Mouse (Mus musculus) gastrocnemius, postnatal 25 days (tissue): Measurements from ENCODE around the gene Poc5. TPM values are rescaled to one million over a fixed set of nuclear protein-coding genes. Genes with fewer than 3 reads are reported as not detected.
A peak's percentile ranks its signal among the peaks of the same experiment; 100 is the strongest.

Source experiments
- DNase-seq: peaks from one replicate; pipeline ENCODE4 v3.0.0; 2022
- microRNA-seq, 2 experiments: library from miRNA; unstranded; fragments of <30 nt; microRNA quantifications; one replicate each; pipeline ENCODE4 v1.2.0; 2021; ENCODE audit warnings: borderline replicate concordance in 2 of 2
- total RNA-seq, 2 experiments: library from RNA; stranded (reverse); gene quantifications; 1 replicate in 1 of 2; 2 replicates in 1 of 2; pipeline ENCODE4 v1.2.3; 2021

Poc5 gene
- total RNA-seq, 2 experiments from 2014 or later: 6.0 to 6.3 TPM

DNA sequence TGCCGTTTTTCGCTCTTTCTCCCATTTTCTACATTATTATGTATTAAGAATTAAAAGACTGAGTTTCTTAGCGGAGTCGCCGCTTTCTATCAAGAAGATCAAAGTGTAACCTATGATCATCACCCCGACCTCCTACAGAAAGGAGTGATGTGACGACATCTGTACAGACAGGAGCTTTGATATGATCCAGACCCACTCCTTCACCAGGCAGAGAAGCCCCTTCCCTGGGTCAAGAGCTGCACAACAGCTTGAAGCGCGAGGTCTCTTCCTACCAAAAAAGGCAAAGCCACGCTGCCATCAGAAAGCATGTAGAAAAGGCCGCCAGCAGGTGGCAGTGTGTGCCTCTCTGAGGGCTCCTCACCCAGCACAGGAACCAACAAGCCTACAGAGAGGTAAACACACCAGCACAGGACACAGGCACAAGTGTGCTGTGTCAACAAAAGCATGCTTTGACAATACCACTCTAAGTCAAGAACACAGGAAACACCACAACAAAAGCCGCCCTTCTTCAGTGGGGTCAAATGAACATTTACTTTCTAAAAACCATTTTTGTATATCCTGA is 43.6 kb downstream of the Poc5 start:
- peak; percentile 67 for DNase-seq

DNA sequence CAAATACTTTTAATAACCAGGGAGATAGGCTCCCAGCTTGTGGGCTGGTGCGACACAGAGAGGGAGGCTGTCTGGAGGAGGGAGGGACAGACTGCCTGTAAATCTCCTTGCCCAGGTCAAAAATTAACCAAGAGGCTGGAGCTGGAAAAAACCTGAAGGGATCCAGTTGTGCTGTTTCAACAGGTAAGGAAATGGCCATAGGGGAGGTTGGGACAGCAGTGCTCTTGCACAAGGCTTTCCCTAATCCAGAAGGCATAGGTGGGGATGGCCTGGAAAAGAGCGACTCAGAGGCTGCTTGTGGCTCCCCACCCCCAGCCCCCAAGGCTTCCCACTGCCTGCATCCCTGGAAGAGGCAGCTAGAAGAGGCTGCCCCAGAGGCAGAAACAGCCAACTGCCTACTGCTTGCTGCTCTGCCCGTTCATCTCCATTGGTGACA is 44.3 kb downstream of the Poc5 start:
- DNase-seq: no peak

DNA sequence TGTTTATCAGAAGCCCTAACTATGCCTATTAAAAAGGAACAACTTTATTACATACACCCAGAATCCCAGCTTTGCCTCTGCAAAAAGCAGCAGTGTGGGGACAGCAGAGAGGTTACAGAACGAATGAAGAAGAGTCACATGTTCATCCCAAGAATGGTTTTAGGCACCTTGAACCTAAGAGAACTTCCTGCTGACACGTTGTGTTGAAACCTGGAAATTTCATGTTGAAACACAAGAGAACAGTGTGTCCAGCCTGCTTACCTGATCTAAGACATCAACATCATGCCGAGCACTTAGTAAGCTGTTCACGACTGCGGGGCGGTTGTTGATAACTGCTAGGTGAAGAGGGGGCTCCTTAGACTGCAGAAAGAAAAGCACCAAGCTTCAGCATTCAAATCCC is 44.9 kb downstream of the Poc5 start:
- DNase-seq: no peak

DNA sequence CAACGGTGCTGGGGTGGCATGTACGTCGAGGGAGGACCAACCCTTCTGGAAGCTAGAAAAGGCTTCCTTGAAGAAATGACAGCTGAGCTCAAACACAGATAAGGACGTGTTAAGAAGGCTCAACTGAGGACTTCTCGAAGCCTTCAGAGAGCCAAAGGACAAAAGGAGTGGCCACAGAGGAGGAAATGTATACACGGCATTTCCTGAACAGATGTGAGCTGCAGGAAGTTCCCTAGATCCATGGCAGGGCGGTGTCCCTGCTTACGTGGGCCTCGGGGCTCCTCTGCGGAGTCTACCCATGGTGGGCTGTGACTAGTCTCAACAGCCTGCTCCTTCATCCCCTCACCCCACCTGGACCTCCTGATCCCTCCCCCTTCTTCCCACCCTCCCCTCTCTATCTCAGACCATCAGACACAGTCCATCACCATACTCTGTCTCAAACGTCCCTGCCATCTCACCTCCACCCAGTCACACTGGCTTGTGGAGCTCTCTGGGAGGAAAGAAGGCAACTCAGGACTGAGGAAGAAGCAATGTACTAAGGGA is 45.6 kb downstream of the Poc5 start:
- DNase-seq: no peak

DNA sequence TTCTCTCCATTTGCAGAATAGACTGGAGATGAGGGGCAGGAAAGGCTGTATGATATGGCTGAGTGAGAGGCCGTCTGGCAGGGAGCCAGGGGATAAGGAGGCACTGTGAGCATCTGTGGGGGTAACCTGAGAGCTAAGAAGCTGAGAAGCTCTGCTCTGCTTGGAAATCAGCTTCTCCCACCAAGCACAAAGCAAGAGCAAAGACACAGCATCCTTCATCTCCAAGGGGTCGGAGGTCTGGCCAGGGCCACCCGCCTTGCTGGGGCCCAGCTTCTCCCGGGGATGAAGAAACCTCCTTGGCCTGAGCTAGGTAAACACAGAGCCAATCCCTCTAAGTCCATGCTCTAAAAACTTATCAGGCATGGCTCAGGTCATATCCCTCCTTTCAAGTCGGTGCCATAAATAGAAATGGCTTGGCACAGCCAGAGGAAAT is 46.8 kb downstream of the Poc5 start:
- no peak for DNase-seq

DNA sequence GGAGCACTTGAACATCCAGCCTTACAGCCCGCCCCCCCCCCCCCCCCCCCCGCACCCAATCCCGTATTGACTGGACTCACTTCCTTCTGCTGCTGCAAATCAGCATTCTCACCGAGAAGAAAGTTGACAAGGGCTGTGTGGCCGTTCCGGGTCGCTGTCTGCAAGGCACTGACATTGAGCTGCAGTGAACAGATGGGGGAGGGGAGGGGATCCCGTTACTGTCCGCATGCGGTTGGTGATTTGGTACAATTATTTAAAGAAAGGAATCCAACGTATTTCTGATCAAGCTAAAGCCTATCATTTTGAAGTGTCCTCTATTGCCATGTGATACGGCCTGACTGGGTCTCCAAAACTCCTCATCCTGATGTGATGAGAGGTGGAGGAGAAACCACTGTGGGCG is 47.7 kb downstream of the Poc5 start:
- DNase-seq: no peak

DNA sequence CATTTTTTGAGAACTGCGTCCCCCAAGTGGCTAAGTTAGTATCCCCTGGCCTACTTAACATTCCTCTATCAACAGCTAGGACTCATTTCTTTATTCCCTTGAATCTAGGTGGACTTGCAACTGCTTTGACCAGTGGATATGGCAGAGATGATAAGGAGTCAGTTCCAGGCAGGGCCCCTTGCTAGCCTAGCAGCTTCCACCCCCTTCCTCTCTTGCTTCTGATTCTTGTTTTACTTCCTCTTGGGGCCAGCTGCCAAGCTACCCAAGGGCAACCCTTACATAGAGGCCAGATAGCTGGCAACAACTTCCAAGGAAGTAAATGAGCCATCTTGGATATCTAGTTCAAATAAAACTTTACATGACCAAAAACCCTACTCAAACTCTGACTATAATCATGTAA is 48.8 kb downstream of the Poc5 start:
- DNase-seq: no peak

DNA sequence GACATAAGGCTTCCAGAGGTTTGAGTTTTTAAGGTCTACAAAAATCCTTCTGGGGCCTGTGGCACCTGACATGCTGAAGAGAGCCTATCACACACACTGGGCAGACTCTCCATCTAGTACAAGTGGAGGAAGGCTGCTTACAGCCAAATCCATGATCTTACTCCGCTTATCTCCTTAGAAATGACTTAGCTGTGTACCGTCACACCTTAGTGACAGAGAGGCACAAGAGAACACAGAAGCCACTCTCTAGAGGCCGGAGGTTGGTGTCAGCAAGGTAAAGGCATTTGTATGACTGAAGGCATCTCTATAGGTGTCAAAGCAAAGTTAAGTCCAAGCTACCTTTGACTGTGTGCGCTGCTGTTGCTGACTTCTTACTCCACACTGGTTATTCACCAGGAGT is 52.3 kb downstream of the Poc5 start:
- no peak for DNase-seq

DNA sequence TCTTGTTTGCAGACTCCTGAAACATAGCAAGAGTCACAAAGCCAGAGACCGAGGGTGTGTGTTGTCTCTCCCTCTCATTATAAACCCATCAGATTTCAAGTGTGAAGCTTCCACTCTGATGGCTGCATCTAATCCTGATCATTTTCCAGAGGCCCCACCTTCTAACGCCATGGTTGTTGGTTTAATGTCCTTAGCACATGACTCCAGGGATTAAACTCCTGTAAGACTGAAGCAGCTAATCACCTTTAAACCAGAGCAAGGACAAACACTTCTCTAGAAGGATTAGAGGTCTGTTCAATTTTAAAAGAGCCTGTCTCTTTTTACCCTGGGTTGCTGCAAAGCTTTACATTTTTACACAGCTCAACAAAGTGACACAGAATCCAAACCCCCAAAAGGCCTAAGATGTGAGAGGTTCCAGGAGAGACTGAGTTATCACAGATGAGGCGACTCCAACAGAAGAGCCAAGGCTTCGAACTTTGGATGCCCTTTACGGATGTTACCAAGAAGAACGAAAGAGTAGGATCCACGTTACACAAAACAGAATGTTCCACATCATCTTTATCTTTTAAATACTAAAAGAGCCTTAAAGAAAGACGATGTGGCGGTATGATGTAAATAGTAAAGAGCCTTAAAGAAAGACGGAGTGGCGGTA is 62.2 kb downstream of the Poc5 start:
- DNase-seq: no peak

DNA sequence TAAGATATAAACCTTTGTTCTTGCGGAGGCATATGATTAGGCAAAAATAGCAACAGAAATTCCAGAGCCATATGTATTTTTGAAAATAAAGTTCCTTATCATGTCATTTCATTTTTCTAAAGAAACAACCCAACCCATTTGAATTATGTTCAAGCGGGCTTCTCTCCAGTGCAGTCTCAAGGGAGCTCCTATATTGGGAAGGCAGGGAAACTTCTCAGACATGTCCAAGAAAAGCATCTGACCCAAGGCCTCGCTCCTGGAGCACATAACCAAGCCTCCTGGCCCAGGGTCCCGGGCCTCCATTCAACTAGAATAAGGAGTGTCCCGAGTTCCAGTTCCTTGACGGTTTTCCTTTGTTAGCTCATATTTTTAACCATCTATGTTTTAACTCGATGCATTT is 62.8 kb downstream of the Poc5 start:
- peak; percentile 39 for DNase-seq

DNA sequence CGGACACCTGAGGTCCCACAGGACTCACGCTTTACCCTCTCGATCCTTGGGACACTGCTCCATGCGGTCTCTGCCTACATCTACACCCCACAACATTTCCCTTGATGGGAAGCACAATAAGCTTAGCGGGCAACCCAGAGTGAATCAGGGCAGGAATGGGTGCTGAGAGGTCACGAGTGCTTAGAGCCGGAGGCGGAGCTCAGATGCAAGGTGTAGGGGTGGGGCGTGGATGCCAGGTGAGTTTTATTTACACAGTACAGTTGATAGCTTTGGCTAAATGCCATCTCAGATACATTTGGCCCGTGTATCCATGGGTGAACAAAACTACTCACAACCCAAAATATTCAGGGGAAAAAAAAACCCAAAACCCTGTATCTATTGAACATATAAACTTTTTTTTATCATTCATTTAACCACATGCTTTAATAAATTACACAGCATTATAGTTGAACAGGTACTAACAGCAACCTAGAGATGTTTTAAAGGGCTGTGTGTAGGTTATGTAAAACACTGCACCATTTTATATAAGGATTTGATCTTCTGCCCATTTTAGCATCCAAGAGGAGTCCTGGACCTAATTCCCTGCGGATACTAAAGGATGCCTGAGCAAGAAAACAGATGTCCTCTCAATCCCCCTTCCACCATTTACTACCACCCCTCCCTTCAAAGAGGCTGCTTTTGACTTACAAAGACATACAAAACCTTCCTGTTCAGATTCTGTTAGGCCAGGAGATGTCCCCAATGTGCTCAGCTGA is 63.5 kb downstream of the Poc5 start:
- DNase-seq: no peak

DNA sequence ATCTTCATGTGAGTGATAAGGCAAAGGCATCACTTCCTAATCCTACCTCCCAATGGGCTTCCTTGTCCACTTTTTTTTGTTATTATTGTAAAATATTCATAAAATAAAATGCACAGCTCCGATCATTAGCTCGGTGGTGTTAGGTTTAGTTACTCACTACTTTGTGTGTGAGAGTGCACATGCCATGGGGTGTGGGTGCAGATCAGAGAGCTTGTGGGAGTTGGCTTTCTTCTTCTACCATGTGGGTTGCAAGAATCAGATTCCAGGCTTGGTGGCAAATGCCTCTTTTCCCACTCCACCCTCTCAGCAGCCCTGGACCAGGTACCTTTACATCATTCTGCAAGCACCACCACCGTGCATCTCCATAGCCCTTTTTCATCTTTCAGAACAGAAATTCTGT is 64.5 kb downstream of the Poc5 start:
- DNase-seq: no peak

DNA sequence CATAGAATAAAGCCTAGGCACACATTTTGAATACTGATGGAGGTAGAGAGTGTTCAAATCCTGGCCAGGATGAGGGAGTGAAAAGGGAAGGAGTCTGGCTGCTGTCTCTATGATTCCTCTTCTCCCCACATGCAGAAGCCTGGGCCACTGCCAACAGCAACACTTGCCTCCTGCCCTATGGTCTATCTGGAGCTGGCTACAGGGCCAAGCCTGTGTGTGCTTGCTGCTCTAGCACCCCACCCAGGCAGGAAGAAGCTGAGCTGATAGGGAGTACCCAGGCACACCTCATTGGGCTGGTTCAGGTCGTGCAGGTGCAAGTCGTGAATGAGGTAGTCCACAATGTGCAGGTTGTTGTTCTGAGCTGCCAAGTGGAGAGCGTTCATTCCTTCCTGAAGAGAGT is 66.2 kb downstream of the Poc5 start:
- no peak for DNase-seq

DNA sequence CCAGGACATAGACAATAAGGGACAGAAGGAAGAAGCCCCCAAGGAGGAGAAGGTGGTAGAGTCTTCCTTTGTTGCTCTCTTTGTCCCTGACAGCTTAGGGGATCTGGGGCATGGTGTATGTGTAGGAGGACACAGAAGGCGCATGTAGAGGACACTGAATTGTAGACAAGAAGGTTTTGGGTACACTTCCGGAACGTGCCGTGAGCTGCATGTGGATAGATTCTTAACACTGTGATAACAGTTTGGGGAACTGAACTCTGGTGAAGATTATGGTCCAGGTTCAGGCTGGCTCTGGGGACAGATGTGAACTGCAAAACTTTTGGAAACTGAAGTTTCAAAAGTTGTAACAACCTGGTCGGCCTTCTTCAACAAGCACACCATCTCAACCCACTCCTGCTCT is 69.5 kb downstream of the Poc5 start:
- no peak for DNase-seq

DNA sequence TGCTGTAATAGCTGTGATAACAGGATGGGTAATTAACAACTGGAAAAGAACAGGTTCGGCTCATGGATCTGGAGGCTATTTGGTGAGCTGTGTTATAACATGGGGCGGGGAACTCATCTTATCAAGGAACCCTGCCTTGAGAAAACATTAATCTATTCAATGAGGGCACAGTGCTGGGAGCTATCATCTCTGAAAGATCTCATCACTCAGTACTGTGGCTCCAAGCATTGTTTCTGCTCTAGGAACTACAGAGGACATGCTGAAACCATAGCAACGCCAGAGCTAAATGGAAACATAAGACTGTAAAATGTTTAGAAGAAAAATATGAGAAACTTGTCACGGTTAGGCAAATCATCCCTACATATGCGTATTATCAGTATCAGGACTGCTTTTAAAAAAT is 69.9 kb downstream of the Poc5 start:
- no peak for DNase-seq

DNA sequence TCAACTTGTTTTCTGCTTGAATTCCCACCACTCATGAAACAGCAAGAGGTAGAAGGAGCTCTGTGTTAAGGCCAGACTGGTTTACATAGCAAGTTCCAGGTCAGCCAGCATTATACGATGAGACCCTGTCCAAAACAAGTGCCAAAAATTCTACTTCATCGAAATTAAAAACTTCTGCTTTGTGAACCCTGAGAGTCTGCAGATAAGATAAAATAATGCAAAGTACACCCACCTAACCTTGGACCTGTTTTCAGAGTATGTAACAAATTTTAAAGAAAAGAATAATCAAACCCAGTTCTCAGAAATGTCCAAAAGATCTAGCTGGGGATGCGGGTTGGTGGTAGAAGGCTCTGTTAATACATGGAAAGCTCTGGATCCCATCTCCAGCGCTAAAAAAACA is 70.5 kb downstream of the Poc5 start:
- DNase-seq: no peak

DNA sequence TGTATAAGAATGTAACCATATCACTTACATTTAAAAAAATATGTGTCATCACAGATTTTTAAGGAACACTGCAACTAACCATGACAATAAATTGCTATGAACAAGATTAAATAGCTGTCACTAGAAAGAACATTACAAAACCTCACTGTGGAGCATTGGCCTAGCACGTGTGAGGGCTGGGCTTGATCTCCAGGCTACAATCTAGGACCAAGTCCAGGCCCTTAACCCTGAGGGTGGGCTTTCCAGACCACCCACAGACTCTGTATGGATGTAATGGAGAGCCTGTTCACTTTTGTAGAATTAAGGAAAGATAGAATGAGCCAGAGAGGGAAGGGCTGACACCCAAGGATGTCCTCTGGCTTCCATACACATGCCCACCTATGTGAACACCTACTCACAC is 74.5 kb downstream of the Poc5 start:
- DNase-seq: no peak

DNA sequence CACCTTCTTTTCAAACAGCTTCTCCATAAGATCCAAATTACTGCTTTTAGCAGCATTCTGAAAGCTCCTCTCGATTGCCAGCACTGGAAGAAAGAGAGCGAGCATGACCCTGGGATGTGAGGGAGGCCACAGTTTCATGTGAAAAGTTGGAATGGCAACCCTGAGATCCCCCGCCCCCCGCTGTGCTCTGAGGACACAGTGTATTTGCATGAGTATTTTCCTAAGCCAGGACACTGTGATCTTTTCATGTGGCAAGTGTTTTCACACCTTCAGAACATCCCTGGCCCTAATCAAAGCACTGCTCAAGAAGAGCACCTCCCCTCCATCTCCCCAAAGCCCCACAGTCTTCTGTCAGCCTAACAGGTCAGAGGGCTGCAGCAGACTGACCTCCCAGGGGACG is 77.2 kb downstream of the Poc5 start:
- DNase-seq: no peak

Small RNAs within 50 kb of the gene (microRNA-seq; reads per million reads assigned to microRNA genes)
- 0 reads per million in 2 experiments for gene Gm25213

Other genes starting within 250 kb of the Poc5 start
- gene Ankdd1b, start 82.9 kb downstream of the Poc5 start, total RNA-seq: not detected
- not detected for gene Gm17622, start 102.4 kb downstream of the Poc5 start, total RNA-seq
- gene Polk, start 154.3 kb downstream of the Poc5 start, total RNA-seq: 1 to 10 TPM; 3.3 to 3.7 TPM
- 10 to 100 TPM; 31.5 to 39.7 TPM for gene Col4a3bp, start 154.3 kb downstream of the Poc5 start, total RNA-seq